Mouse (Mus musculus) stomach, embryonic 15.5 days (tissue): ENCODE data around the gene Igfals. TPM values are rescaled to one million over a fixed set of nuclear protein-coding genes. Genes with fewer than 3 reads are reported as not detected.

Source experiments
- ATAC-seq: fragments of 200-750 bp; cut with Nextera tagmentation; 2 replicates; pipeline ENCODE4 v1.8.0; 2017; ENCODE audit warnings: low read depth, moderate number of reproducible peaks, moderate TSS enrichment; ENCODE audit not compliant: insufficient read depth, low FRiP score
- H3K27ac ChIP-seq: fragments of 300-500 bp; sonication (generic); 2 replicates; pipeline ENCODE4 v1.5.1; 2015; ENCODE audit warnings: mild to moderate bottlenecking, inconsistent platforms
- H3K27me3 ChIP-seq: fragments of 300-500 bp; sonication (generic); replicated peaks from 2 replicates; pipeline ENCODE4 v1.6.1; 2015; ENCODE audit warnings: inconsistent platforms
- H3K36me3 ChIP-seq: fragments of 300-500 bp; sonication (generic); 2 replicates; pipeline ENCODE4 v1.6.1; 2015; ENCODE audit warnings: inconsistent platforms
- H3K4me1 ChIP-seq: fragments of 300-500 bp; sonication (generic); 2 replicates; pipeline ENCODE4 v1.6.1; 2015; ENCODE audit warnings: inconsistent platforms
- H3K4me2 ChIP-seq: fragments of 300-500 bp; sonication (generic); 2 replicates; pipeline ENCODE4 v1.6.1; 2015; ENCODE audit warnings: mild to moderate bottlenecking, inconsistent platforms
- H3K4me3 ChIP-seq: fragments of 300-500 bp; sonication (generic); replicated peaks from 2 replicates; pipeline ENCODE4 v1.5.1; 2015; ENCODE audit warnings: inconsistent platforms
- H3K9ac ChIP-seq: fragments of 300-500 bp; sonication (generic); 2 replicates; pipeline ENCODE4 v1.6.1; 2015; ENCODE audit warnings: inconsistent platforms
- H3K9me3 ChIP-seq: fragments of 300-500 bp; sonication (generic); 2 replicates; pipeline ENCODE4 v1.6.1; 2016; ENCODE audit warnings: inconsistent platforms
- WGBS: fragments of 180-500 bp; shearing (Covaris S2); methylation state at CpG from one replicate; pipeline ENCODE4 v1.1.7; 2015; 5-methylcytosine and 5-hydroxymethylcytosine counted together
- polyA plus RNA-seq: library from polyadenylated mRNA; unstranded; fragments of >200 nt; fragmentation: Nextera tagmentation; extraction: Ambion mirVana; gene quantifications from 2 replicates; pipeline ENCODE4 v1.2.1, GENCODE M21; 2015

The Igfals gene
- polyA plus RNA-seq, 1 experiment from 2014 or later: 3.9 TPM

DNA sequence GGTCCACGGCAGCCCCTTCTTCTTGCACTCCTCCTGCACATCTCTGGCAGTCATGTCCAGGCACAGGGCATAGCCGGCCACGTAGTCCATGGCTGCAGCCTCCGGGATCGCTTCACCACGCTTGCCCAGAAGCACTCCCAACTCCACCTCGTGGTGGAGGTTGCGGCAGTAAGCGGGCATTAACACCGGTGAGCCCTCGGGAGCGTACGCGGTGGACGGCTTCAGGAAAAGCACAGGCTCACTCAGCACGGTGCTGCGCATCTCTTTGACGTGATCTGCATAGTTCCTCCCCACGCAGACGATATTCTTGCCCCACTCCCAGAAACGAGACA lies 16.1 kb upstream of the Igfals start:
- under 1% methylated on average over 21 of the region's 21 CpGs for WGBS
- Histone ChIP-seq H3K9ac (peak overlapping the region; percentile 34), H3K4me2 (peak overlapping the region; percentile 96), H3K4me3 (peak overlapping the region; percentile 95), H3K9me3 (no peaks in the 10 kb centered on the region), H3K4me1 (peaks cover 10% of the 10 kb centered on the region), H3K27ac (peak overlapping the region; percentile 98), H3K27me3 (no peaks in the 10 kb centered on the region), H3K36me3 (no peaks in the 10 kb centered on the region)
- peak; percentile 42 for ATAC-seq

DNA sequence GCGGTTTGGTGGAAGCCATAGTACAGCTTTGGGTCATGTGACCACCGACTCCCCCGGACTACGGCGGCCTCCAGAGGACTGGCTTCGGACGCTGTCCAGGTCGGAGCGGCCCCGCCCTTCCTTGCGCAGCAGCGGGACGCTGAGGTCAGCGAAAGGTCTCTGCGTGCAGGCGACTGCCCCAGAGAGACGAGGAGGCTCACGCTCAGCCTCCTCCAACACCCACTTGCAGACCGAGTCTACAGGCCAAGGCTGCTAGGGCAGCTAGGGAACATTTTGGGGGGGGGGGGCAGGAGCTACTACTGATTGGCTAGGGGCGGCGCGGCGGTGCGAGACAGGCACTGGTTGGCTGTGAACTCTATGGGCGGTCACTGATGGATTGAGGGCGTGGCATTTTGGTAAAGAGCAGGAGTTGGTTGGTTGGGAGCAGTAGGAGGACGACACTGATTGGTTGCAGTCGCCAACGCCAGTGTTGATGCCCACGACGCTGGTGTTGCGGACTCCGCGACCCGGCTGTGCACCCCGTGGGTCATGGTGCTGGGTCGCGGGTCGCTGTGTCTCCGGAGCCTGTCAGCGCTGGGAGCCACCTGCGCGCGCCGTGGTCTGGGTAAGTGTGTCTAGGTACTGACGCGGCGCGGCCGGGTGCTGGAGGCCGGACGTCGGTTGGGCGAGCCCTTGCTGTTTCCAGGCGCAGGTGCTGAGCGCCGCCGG lies 15.6 kb upstream of the Igfals start, which contains the start of gene Fahd1:
Gene Fahd1, minus strand, starts transcription at position 300 of the 708 bp plus-strand sequence.
- ATAC-seq: peak; percentile 98
- Histone ChIP-seq H3K4me1 (peaks cover 10% of the 10 kb centered on the region), H3K9ac (peak within 1 kb of the TSS; percentile 54), H3K36me3 (no peaks in the 10 kb centered on the region), H3K27me3 (no peaks in the 10 kb centered on the region), H3K9me3 (no peaks in the 10 kb centered on the region), H3K27ac (peak within 1 kb of the TSS; percentile 98), H3K4me2 (peak within 1 kb of the TSS; percentile 96), H3K4me3 (peak within 1 kb of the TSS; percentile 95)
- WGBS: under 1% methylated on average over 58 of the region's 58 CpGs

DNA sequence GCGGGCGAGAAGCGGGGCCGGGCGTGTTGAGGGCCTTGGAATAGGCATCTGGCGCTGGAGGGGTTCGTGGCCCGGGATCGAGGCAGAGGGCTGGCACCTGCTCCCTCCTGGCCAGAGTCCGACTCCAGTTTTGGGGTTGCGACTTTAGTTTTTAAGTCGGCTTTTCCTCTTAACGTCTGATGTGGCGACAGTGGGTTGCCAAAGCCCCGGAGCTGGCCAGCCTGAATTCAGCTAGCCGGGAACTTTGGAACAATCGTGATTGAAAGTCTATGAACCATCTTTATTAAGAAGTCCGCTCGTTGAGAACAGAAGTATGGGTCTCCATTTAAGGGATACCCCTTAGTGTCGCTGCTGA lies 15.0 kb upstream of the Igfals start:
- H3K4me2 ChIP-seq: peak overlapping the region; percentile 96
- H3K4me3 ChIP-seq: peak overlapping the region; percentile 95
- peak overlapping the region; percentile 54 for H3K9ac ChIP-seq
- 2% methylated on average over 20 of the region's 20 CpGs for WGBS
- H3K4me1 ChIP-seq: peaks cover 10% of the 10 kb centered on the region
- H3K9me3 ChIP-seq: no peaks in the 10 kb centered on the region
- no peaks in the 10 kb centered on the region for H3K36me3 ChIP-seq
- ATAC-seq: no peak
- H3K27me3 ChIP-seq: no peaks in the 10 kb centered on the region
- peak overlapping the region; percentile 57; the same call in 1 of the 2 replicates for H3K27ac ChIP-seq

DNA sequence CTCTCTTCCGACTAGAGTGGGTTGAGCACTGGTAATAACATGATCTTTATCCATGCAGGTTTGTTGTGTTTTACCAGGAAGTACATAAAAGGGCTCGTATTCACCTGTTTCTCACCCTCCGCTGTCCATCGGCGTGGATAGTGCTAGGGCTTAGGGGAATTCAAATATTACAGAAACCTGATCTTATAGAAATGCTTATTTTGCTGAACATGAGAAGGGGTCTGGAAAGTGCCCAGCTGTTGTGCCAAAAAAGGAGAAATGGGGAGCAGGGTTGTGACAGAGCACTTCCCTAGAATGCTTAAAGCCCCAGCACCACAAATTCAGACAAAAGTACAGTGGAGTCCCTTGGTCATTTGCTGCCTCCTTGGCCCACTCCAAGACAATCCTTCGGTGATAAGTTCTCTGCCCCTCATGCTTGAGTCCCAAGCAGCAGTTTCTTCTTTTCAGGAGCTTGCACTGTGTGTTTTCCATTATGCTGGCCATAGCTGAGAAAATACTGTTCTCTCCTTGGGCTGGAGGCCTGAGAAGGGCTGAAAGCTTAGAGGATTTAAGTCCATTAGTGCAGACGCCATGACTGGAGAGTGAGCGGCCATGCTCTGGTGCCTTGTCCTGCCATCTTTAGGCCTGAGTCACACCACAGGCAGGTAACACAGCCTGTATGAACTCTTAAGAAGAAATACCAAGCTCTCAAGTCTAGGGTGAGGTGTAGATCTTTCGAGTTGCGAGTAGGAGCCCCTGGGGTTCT lies 14.2 kb upstream of the Igfals start:
- Histone ChIP-seq H3K36me3 (no peaks in the 10 kb centered on the region), H3K9me3 (no peaks in the 10 kb centered on the region), H3K9ac (no peak overlapping the region), H3K4me3 (peak overlapping the region; percentile 95), H3K4me2 (peak overlapping the region; percentile 96), H3K27me3 (no peaks in the 10 kb centered on the region), H3K4me1 (peaks cover 10% of the 10 kb centered on the region), H3K27ac (no peak overlapping the region)
- 75% methylated on average over 10 of the region's 10 CpGs for WGBS
- ATAC-seq: no peak

DNA sequence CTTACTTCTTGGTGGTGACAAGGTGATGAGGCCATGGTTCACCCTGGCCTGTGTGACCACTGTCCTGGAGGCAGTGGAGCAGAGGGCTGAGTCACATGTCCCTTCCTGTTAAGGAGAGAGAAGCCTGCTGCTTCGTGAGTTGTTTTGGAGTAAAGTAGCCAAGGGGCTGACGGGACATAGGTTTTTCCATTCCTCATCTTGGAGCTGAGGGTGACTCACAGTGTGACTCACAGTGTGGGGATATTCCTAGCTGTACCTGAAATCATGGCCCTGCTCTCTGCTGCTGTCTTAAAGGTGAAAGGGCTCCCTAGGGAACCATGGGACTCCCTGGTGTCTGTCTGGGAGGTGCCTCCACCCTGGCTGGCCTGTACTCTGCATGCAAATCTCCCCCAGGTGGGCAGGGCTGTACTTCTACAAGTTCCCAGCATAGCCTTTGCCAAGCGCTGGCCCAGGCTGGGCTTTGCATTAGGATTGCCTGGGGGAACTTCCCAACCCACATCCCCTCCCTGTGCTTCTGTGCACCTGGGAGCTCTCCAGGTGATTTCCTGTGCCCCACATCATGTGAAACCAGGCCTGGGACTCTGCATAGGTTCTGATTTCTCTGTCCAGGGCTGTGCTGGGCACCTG lies 9.8 kb upstream of the Igfals start:
- peaks cover 3% of the 10 kb centered on the region; the same call in 1 of the 2 replicates for H3K4me1 ChIP-seq
- H3K27ac ChIP-seq: no peak overlapping the region
- ATAC-seq: no peak
- 0 out of 2 replicates have a peak, but pooled peaks cover 3% of the 10 kb centered on the region for H3K36me3 ChIP-seq
- H3K9ac ChIP-seq: no peak overlapping the region
- no peaks in the 10 kb centered on the region for H3K27me3 ChIP-seq
- no peak overlapping the region for H3K4me2 ChIP-seq
- no peak overlapping the region for H3K4me3 ChIP-seq
- no peaks in the 10 kb centered on the region for H3K9me3 ChIP-seq
- 78% methylated on average over 3 of the region's 3 CpGs for WGBS

DNA sequence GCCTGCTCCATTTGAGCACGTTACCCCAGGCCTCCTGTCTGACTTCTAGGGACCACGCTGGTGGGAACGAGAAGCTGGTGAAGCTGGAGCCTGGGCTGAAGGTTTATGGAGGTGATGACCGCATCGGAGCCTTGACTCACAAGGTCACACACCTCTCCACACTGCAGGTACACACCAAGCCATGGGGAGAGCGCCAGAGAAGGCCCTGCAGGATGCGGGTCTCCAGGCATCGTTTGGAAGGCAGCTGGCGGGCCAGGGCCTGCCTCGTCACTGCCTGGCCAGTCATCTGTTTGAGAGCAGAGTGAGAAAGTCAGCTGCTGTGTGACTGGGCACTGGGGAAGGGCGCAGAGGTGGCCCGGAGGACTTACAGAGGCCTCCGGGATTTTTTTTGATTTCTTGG lies 9.2 kb upstream of the Igfals start:
- no peak for ATAC-seq
- H3K9me3 ChIP-seq: no peaks in the 10 kb centered on the region
- H3K9ac ChIP-seq: no peak overlapping the region
- H3K27me3 ChIP-seq: no peaks in the 10 kb centered on the region
- no peak overlapping the region for H3K27ac ChIP-seq
- no peak overlapping the region for H3K4me3 ChIP-seq
- no peaks in the 10 kb centered on the region for H3K4me1 ChIP-seq
- no peak overlapping the region for H3K4me2 ChIP-seq
- 89% methylated on average over 13 of the region's 13 CpGs for WGBS
- 0 out of 2 replicates have a peak, but pooled peaks cover 3% of the 10 kb centered on the region for H3K36me3 ChIP-seq

DNA sequence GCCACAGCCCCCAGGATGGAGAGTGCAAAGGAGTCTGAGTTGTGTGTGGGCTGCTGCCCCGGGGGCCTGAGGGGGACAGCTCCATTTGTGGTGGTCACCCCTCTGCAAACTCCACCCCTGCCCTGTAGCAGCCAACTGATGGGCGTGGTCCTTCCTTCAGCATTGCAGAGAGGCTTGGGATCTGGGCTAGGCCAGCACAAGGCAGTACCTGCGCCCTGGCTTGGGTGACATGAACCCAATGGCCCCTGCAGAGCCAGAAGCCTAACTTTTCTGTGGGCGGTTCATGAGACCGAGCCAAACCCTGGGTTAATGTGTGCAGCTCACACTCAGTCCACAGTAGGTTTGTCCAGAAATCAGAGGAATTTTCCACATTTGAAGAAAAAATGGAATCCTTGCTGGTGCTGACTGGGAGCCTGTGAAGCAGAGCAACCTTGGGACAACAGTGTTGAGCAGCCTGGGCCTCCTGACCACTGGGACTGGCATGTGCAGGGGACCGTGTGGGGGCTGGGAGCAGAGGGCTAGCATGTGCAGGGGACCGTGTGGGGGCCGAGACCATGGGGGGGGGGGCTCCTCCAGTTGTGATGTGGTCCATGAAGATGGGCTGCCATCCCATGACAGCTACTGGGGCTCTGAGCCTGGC lies 7.8 kb upstream of the Igfals start:
- Histone ChIP-seq H3K36me3 (0 out of 2 replicates have a peak, but pooled peaks cover 3% of the 10 kb centered on the region), H3K27me3 (no peaks in the 10 kb centered on the region), H3K4me2 (no peak overlapping the region), H3K9ac (no peak overlapping the region), H3K9me3 (no peaks in the 10 kb centered on the region), H3K4me1 (no peaks in the 10 kb centered on the region), H3K4me3 (no peak overlapping the region), H3K27ac (no peak overlapping the region)
- no peak for ATAC-seq
- WGBS: 81% methylated on average over 8 of the region's 8 CpGs

DNA sequence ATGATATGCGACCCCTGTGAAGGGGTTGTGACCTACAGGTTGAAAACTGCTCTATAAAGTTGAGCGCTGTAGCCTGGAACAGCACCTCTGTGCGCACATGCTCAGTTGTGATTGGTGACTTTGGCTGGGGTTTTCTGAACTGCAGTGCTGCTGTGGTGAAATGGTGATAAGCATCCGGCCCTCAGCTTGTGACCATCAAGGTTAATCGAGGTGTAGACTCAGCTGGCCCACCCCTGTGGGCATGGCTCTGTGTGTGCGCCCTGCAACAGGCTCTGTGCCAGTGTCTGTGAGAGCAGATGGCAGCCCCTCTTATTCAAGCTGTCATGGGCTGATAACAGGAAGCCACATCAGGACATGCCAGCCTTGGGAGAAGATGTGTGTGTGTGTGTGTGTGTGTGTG lies 6.8 kb upstream of the Igfals start:
- Histone ChIP-seq H3K9me3 (no peaks in the 10 kb centered on the region), H3K36me3 (0 out of 2 replicates have a peak, but pooled peaks cover 3% of the 10 kb centered on the region), H3K4me1 (no peaks in the 10 kb centered on the region), H3K4me3 (no peak overlapping the region), H3K27me3 (no peaks in the 10 kb centered on the region), H3K9ac (no peak overlapping the region), H3K27ac (no peak overlapping the region), H3K4me2 (no peak overlapping the region)
- ATAC-seq: peak; percentile 90
- WGBS: 85% methylated on average over 6 of the region's 6 CpGs

DNA sequence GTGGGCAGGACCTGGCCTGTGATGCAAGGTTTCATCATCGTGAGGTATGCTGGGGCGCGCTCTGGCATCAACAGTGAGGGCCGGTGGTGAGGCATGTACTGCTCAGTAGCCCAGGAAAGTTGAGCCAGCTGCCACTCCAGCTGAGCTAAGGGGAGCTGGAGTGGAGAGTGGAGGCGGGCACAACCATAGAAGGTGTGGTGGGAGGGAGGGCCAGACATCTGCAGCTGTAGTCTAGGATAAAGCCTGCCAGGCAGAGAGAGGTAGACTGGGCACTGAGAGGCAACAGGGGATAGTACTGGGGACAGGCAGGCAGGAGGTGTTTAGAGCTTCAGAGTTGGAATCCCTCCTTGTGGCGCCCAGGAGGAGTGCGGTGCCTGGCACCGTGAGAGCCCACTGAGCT lies 5.7 kb upstream of the Igfals start:
- H3K27ac ChIP-seq: no peak overlapping the region
- no peak overlapping the region for H3K4me3 ChIP-seq
- H3K9me3 ChIP-seq: no peaks in the 10 kb centered on the region
- H3K36me3 ChIP-seq: 0 out of 2 replicates have a peak, but pooled peaks cover 10% of the 10 kb centered on the region
- peak; percentile 75; the same call in 1 of the 2 replicates for ATAC-seq
- H3K4me1 ChIP-seq: no peaks in the 10 kb centered on the region
- H3K27me3 ChIP-seq: no peaks in the 10 kb centered on the region
- H3K9ac ChIP-seq: no peak overlapping the region
- H3K4me2 ChIP-seq: no peak overlapping the region
- 92% methylated on average over 8 of the region's 8 CpGs for WGBS

DNA sequence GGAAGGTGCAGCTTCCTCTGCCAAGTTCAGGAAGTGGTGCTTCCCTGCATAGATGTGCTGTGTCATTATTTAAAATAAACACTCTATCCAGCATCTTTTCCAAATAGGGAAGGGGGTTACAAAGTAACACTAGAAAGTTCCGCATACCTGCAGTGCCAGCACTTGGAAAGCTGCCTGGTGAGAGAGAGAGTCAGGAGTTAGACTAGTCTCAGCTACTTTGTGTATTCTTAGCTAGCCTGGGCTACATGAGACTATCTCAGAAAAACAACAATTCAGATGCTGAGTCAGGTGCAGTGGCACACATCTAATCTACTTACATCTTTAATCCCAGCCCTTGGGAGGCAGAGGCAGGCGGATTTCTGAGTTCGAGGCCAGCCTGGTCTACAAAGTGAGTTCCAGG lies 4.0 kb upstream of the Igfals start:
- 93% methylated on average over 3 of the region's 3 CpGs for WGBS
- H3K36me3 ChIP-seq: 0 out of 2 replicates have a peak, but pooled peaks cover 10% of the 10 kb centered on the region

DNA sequence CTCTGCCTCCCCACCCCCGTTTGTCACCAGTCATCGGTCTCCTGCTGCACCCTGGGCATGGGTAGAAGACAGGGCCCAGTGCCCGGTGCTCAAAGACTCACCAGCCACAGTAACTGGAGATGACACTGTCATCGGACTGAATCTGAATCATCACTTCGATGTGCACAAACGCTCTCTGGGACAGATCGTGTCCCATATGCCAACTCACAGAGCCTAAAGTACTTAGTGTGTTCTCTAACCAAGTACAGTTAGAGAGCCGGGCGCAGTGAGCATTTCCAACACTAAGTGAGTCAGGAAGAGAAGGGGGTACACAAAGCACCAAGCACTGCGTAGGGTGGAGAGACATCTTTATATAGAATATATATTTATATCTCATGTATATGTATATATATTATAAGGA lies 2.1 kb downstream of the Igfals start:
- H3K4me1 ChIP-seq: no peaks in the 10 kb centered on the region
- no peak overlapping the region for H3K4me3 ChIP-seq
- H3K27me3 ChIP-seq: no peaks in the 10 kb centered on the region
- H3K9ac ChIP-seq: no peak overlapping the region
- H3K4me2 ChIP-seq: no peak overlapping the region
- H3K9me3 ChIP-seq: no peaks in the 10 kb centered on the region
- ATAC-seq: no peak
- H3K27ac ChIP-seq: no peak overlapping the region
- WGBS: 93% methylated on average over 10 of the region's 10 CpGs
- 0 out of 2 replicates have a peak, but pooled peaks cover 7% of the 10 kb centered on the region for H3K36me3 ChIP-seq

More for the DNA sequence above, 4.0 kb upstream of the Igfals start:
- Histone ChIP-seq H3K4me3 (no peak overlapping the region), H3K9ac (no peak overlapping the region), H3K4me1 (no peaks in the 10 kb centered on the region), H3K4me2 (no peak overlapping the region), H3K27me3 (no peaks in the 10 kb centered on the region), H3K27ac (no peak overlapping the region), H3K9me3 (no peaks in the 10 kb centered on the region)
- no peak for ATAC-seq
